Comparison of ENCODE assay signal across 2 mouse cellular contexts in the genomic region with DNA sequence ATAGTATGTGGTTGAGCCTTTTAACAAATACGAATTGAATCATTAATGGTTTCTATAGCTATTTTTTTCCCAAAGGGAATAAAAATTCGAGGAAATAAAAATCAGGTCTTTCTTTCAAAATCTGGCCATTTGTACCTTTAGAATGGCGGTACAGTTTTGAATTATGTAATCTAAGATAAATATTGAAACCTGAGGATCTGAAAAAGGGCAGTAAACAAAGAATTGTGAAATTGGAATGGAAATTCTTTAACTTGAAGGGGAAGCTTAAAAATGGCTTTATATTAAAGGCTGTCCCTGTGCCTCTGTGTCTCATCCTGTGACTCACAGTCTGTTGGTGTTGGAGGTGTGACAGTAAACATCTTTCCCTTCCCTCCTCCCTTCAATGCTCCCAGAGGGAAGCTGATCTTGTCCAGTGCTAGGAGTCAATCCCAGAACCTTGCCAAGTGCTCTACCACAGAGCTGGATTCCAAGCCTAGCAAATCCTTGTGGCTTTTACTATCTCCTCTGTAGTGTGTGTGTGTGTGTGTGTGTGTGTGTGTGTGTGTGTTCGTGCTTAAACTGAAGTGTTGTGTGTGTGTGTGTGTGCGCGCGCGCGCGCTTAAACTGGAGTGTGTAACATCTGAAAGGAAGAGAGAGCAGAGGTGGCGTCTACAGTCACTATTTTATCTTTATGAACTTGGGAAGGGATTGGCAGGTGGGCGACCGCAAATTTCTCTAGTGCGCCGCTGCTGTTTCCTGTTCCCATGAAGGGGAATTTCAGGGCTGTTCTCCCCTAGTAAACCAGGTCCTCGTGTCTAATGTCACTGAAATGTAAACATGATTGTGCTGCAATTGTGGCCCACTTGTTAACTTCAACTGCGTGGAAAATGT.
TF ChIP-seq lines count a peak whose summit lies in the region.

No protein-coding gene starts in this region.

TF ChIP-seq in CH12.LX, 34 proteins besides CTCF, POLR2A, EP300 and RAD21 (continued from another document):
- TF ChIP-seq MAFK (IDR thresholded peaks at IDR 0.05; ENCODE audit: insufficient replicate concordance, low read length) = no peak
- peak; percentile 52; the same call in 1 of the 2 replicates for TF ChIP-seq BHLHE40 (IDR thresholded peaks at IDR 0.05; ENCODE audit: low read depth, low read length)
- no peak for TF ChIP-seq JUND (conservative IDR thresholded peaks at IDR 0.05; ENCODE audit: low read depth, low read length)
- 0 out of 2 replicates have a peak, but pooled peaks have one; percentile 33 for TF ChIP-seq MEF2A (IDR thresholded peaks at IDR 0.05; ENCODE audit: borderline replicate concordance, low read depth, low read length)
- TF ChIP-seq UBTF (IDR thresholded peaks at IDR 0.05; ENCODE audit: low read depth, low read length) = no peak
- no peak for TF ChIP-seq E2F4 (IDR thresholded peaks at IDR 0.05; ENCODE audit: insufficient replicate concordance, low read depth, low read length)
- no peak for TF ChIP-seq SMC3 (IDR thresholded peaks at IDR 0.05; ENCODE audit: low read depth, low read length)
- 0 out of 2 replicates have a peak, but pooled peaks have one; percentile 57 for TF ChIP-seq SIN3A (IDR thresholded peaks at IDR 0.05; ENCODE audit: low read length)
- no peak for TF ChIP-seq PAX5 (IDR thresholded peaks at IDR 0.05; ENCODE audit: low read length)
- no peak for TF ChIP-seq ZKSCAN1 (IDR thresholded peaks at IDR 0.05; ENCODE audit: borderline replicate concordance, low read depth, low read length)
- no peak for TF ChIP-seq KAT2A (IDR thresholded peaks at IDR 0.05; ENCODE audit: insufficient replicate concordance, low read length)
- no peak for TF ChIP-seq USF1 (IDR thresholded peaks at IDR 0.05; ENCODE audit: low read depth, low read length)
- TF ChIP-seq CHD2 (IDR thresholded peaks at IDR 0.05; ENCODE audit: low read length) = no peak
- TF ChIP-seq NRF1 (IDR thresholded peaks at IDR 0.05; ENCODE audit: low read depth, low read length) = peak; percentile 70
- no peak for TF ChIP-seq ZNF384 (IDR thresholded peaks at IDR 0.05; ENCODE audit: low read depth, low read length)
- 0 out of 2 replicates have a peak, but pooled peaks have one; percentile 21 for TF ChIP-seq MYC (IDR thresholded peaks at IDR 0.05; ENCODE audit: low read depth, low read length)
- no peak for TF ChIP-seq TBP (conservative IDR thresholded peaks at IDR 0.05; ENCODE audit: low read depth, low read length)
- no peak for TF ChIP-seq NELFE (IDR thresholded peaks at IDR 0.05; ENCODE audit: low read depth, low read length)
- TF ChIP-seq IRF4 (IDR thresholded peaks at IDR 0.05; ENCODE audit: low read depth, low read length) = peak; percentile 51
- TF ChIP-seq GABPA (IDR thresholded peaks at IDR 0.05; ENCODE audit: insufficient replicate concordance, low read depth, low read length) = no peak

TF ChIP-seq in myocyte, 11 proteins besides CTCF, POLR2A, EP300 and RAD21 (continued from another document):
- no peak for TF ChIP-seq USF1 (IDR thresholded peaks at IDR 0.05; ENCODE audit: low read depth)
